Mouse (Mus musculus) layer of hippocampus, postnatal 25 days (tissue): ENCODE measurements around the gene D630023F18Rik. TPM values are rescaled to one million over a fixed set of nuclear protein-coding genes. Genes with fewer than 3 reads are reported as not detected.
A peak's percentile ranks its signal among the peaks of the same experiment; 100 is the strongest.

Source experiments
- DNase-seq, 2 experiments: peaks; one replicate each; pipeline ENCODE4 v3.0.0; 2022; ENCODE audit warnings: mixed read lengths in 2 of 2, low spot score in 1 of 2; ENCODE audit errors: extremely low spot score in 1 of 2
- total RNA-seq, 2 experiments: library from RNA; stranded (reverse); gene quantifications; 2 replicates each; pipeline ENCODE4 v1.2.3; 2021

The D630023F18Rik gene
- total RNA-seq, result 1 to 10 TPM; 10.0 TPM

- peak in 1 of 2 experiments; percentile 25 for DNase-seq
Measured at GRCm38 (mm10) chr1:65122574-65123372, at the start of gene D630023F18Rik. Gene D630023F18Rik, minus strand, starts transcription at chr1:65123214.

DNA sequence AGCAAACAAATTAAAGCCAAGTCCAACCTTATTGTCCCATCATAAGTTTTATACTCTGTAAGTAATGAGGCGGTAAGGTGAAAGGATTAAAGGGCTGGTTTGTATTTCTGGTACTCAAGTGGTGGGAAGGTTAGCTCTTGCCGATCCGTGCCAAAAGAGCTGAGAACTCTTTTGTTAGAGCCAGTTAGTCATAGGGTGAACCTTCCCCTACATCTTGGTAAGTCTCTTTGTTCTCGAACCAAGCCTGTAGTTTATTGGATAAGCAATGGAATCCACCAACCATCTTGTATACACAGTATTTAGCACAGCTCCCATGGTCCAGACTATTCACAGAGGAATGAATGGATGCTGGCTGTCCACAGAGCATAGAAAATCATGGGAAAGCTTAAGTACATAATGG, 48.6 kb upstream of the D630023F18Rik start:
- DNase-seq, result no peak

GRCm38 (mm10) chr1:65169947-65170346, 46.9 kb upstream of the D630023F18Rik start:
- no peak for DNase-seq

GRCm38 (mm10) chr1:65169536-65169935, 46.5 kb upstream of the D630023F18Rik start:
- DNase-seq, result no peak

DNA sequence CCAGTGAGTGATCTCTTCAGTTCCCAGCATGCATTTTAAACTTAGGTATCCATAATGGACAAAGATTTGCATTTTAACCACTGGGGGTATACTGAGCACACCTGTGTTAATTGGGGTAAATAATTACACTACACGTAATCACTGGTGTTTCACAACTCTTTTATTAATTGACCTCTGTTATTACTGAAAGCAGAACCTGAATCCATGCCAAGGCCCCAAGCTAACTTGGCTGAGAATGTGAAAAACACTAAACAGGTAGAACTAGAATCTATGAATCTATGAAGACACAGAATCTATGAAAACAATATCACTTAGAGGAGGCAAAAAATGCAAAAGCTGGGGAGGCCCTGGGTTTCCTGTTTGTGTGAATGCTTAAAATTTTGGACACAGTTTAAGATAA, 44.5 kb upstream of the D630023F18Rik start:
- no peak for DNase-seq

DNA sequence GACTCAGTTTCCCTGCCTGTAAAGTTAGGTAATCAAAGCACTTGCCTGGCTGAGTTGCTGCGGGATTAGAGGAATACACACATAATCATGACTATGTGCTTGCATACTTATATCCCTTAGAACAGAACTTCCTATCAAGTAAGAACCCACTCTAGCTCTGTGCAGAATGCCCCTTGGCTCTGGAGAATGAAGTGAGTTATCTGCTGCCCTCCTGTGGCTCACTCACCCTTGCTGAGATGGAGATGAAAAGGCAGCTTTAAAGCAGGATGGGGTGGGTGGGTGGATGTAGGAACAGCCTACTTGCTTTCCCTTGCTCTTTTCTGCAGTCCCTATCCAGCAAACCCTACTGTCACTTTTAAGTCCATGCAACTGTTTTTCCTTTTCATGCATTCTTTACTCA, 39.2 kb upstream of the D630023F18Rik start:
- no peak for DNase-seq

GRCm38 (mm10) chr1:65156111-65156510, 33.1 kb upstream of the D630023F18Rik start:
- no peak for DNase-seq

- no peak for DNase-seq
Measured at GRCm38 (mm10) chr1:65154814-65155213, 31.8 kb upstream of the D630023F18Rik start.

DNA sequence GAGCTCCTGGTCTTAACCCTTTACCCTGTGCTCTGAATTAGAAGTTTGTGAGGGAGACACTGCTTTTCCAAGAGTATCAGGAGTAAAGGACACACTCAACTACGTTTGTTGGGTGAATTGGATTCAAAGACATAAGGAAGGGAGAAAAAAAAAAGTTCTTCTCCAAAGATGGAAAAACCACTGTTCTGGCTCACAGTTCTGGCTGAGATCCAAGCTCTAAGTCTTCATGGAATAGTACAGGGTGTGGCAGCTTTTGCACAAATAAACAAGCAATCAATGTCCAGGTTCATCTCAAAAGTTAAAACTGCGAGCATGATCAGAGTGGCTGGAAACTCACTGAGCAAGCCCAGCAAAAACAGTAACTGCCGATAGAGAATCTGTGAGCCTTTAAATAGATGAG, 25.0 kb upstream of the D630023F18Rik start:
- no peak for DNase-seq

- no peak for DNase-seq
Measured at GRCm38 (mm10) chr1:65147326-65147725, 24.3 kb upstream of the D630023F18Rik start.

GRCm38 (mm10) chr1:65146601-65147000, 23.6 kb upstream of the D630023F18Rik start:
- no peak for DNase-seq

DNA sequence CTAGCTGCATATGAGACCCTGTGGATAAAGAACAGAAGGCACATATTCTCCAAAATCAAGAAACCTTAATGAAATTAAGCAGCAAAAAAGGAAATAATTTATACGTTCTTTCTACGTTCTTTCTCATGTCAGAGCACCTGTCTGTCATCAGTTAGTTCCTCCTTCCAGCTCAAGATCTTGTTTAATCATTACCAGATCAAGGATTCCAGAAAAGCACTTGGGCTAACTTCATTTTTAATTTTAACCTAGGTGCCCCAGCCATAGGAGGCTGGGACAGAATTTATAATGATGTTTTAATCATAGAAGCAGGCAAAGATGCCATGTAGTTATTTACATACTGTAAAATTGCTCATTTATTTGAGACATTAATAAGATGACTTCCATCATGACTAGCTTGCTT, 21.8 kb upstream of the D630023F18Rik start:
- DNase-seq, result no peak

DNA sequence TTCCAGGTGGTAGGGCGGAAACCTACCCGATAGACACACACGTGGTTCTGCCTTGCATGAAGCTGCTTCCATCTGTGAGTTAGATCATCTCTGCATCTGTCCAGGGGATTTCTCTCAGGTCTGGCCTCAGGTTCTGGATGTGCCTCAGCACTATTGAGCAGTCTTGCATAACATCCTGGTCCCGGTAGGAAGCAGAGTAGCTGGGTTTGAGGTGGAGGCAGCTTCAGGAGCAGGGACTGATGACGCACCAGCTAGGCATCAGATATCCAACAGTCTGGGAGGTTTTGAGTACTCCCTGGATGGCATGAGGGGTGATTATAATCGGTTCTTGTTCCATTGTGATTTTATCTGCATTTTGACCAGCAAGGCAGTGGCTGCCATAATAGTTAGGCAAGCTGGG, 14.5 kb upstream of the D630023F18Rik start:
- no peak for DNase-seq

GRCm38 (mm10) chr1:65132833-65133232, 9.8 kb upstream of the D630023F18Rik start:
- no peak for DNase-seq

DNA sequence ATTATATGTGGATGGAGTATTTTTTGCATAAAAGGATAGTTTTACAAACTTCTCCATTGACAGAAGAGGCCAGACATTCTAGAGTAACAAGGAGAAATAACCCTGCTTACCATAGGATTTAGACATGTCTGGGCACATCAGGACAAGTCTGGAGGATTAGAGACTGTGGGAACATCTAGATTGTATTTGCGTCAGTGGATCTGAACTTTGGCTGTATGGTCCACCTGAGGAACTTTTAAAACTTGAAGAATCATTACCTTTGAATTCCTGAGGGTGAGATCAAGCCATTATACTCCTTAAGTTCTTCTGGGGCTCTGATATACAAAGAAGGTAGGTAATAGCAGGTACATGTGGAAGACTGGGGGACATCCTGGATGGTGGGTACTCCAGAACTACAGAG, 8.7 kb upstream of the D630023F18Rik start:
- DNase-seq, result no peak

GRCm38 (mm10) chr1:65130226-65130625, 7.2 kb upstream of the D630023F18Rik start:
- DNase-seq, result no peak

GRCm38 (mm10) chr1:65129634-65130180, 6.7 kb upstream of the D630023F18Rik start:
- DNase-seq, result no peak

DNA sequence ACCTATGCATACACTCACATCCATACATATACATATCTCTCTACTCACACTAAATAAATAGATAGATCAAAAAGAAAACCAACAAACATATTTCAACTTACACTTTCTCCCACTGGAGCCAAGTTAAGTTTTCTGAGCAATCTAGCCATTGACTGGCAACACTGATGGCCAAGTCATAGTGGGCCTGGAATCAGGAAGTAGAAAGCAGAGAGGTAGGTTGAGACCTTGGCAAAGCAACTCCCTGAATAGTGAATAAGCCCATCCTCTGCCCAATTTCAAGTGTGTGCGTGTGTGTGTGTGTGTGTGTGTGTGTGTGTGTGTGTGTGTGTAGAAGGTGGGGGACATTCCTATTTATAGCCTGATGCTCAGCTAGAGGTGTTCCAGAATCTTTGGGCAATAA, 3.6 kb downstream of the D630023F18Rik start, which contains the start of gene Gm28845:
Gene Gm28845 (minus strand): TSS at position 121 of the 400 bp plus-strand sequence.
- no peak for DNase-seq

- DNase-seq, result no peak
Measured at GRCm38 (mm10) chr1:65118150-65118913, 4.7 kb downstream of the D630023F18Rik start.

DNA sequence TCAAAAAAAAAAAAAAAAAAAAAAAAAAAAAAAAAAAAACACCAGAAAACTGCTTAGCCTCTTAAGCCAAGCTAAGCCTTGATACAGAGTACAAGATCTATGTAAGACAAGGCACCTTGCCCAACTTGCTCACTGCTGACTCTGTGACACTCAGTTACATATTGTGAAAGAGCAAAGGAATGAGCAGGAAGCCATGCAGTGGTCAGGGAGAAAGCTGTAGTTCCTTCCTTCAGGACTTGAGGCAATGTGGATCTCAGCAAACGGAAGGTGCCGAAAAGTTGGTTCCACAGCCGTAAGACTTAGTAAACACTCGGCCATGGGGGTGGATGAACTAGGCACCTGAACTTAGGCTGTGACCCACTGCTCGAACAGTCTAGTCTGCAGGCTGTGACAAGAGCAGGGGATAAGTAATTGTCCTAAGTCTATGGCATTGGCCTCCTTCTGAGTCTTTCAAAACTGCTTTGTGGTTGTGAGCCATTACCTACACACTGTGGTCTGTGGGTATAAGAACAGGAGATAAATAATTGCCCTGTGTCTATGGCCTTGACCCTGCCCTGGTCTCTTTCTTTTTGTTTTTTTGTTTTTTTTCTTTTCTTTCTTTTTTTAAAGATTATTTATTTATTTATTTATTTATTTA, 9.4 kb downstream of the D630023F18Rik start:
- DNase-seq, result no peak

DNA sequence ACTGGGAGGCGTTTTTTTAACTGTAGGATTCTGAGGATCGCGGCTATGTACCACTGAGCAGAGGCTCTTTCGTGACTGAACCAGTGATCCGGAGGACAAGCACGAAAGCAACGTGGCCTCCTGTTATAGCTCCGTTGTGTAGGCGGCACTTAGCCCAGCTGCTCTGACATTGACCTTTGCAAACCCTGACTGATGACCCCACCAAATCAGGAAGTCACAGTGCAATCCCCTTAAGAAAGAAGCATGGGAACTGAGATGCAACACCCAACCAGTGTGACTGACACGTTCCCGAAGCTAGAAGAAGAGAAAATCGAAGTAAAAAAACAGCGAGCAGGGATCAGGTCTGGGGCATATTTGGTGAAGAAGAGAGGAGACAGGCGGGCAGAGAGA, 10.2 kb downstream of the D630023F18Rik start:
- DNase-seq, result no peak
